Mouse (Mus musculus): ENCODE measurements around the gene Sfmbt2.

Sfmbt2 gene

GRCm38 (mm10) chr2:10372776-10373507 lies 2.6 kb downstream of the Sfmbt2 start:
- peak; percentile 60 for DNase-seq

GRCm38 (mm10) chr2:10373508-10374206 lies 3.3 kb downstream of the Sfmbt2 start:
- peak; percentile 46 for DNase-seq

DNA sequence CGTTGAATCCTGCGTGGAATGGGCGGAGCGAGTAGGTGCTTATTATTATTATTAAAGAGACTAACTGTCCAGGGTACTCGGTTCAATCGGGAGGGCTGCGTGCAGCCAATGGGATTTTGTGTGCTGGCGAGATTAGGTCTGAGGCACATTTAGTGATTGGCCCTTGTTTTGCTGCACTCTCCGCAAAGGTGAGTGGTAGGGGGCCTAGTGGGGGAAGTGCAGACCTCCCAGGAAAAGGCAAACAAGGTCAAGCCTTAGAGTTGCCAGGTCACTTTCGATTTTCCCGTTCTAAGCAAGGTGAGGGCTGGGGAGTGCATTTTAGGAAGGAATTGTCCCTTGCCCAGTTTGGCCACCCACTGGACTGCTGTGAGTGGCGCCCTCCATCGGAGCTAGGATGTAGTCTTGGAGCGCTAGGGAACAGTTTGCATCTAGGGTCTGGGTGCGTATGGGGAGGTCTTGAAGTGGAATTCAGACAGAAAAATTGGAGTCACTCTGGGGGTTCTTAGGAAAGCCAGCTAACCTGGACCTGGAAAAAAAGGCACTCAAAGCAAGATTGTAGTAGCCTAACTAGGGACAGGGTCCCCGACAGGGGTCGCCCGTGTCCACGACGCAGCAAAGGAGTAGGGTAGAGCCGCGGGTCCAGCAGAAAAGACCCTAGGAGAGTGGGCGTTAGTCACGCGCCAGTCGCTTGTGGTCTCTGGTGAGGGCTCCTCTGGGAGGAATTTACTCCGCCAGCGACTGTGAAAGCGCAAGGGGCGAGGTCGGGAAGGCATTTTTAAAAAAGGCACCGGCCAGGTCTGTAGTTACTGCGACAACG lies 4.1 kb downstream of the Sfmbt2 start:
- peak; percentile 81 for DNase-seq

DNA sequence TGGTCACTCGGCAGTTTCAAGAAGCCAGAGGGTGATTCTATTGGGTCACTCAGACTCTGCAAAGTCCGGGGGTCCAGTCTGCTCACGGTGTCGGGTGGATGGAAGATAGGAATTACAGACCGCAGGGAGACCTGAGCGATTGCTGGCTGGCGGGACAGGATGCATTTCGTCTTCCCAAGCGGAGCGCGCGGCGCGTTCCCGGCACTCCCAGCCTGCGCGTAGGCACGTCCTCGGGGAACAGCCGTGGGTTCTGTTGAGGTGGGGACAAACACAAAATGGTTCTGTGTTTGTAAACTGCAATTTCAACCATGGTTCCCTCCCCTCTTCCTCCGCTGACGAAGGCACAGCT lies 4.7 kb downstream of the Sfmbt2 start:
- DNase-seq, result peak; percentile 62

DNA sequence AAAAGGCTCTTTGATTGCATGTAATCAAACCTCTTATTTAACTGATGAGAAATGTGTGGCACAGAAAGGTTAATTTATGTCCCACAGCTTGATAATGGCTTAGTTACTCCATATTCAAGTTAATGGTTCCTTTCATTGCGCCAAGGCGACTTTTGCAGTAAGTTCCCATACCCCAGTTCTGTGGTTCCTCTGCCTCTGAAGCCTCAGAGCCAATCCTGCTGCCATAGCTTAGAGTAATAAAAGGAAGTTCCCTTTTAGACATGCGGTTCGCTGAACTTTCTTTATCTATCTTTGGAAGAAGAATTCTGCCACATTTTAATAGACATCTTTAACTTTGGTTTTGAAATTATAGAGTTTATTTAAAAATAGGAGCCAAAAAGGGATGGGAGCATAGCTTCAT lies 19.7 kb downstream of the Sfmbt2 start:
- no peak for DNase-seq

GRCm38 (mm10) chr2:10390791-10391190 lies 20.5 kb downstream of the Sfmbt2 start:
- no peak for DNase-seq

GRCm38 (mm10) chr2:10395143-10395542 lies 24.8 kb downstream of the Sfmbt2 start:
- DNase-seq, result no peak

GRCm38 (mm10) chr2:10397790-10398189 lies 27.5 kb downstream of the Sfmbt2 start:
- no peak for DNase-seq

DNA sequence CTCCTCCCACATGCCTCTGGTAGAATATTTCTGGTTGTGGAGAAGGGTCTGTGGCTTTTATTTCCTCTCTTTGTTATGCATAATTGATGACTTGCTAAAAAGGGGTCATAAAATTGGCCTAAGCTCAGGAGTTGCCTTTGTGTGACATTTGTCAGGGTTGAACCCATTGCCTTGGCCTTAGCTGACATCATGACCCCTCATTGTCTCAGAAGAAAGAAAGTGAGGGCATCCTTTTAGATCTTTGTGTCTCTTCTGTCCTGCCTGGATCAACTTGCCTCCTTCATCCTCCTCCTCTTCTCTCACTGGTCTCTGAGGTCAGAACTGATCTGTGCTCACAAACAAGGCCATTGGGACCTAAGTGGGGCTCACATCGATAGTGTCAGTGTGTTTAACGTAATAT lies 35.8 kb downstream of the Sfmbt2 start:
- DNase-seq, result peak; percentile 20

GRCm38 (mm10) chr2:10409422-10409821 lies 39.1 kb downstream of the Sfmbt2 start:
- DNase-seq, result no peak

DNA sequence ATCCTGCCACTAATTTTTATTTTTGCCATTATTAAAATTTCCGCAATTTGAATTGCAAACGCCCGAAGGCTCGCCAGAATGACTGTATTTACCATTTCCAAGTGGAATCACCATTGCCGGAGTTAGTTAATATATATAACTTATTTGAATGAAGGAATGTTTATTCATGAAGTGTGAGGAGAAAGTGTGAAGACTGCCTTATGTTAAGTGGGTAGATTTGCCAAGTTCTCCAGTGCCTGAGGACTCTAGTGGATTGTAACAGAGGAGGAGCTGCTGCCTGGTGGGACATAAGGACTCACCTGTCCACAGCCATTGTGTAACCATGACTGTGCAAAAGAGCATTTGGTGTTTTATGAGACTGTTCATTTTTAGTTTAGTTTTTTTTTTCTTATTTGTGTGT lies 39.8 kb downstream of the Sfmbt2 start:
- DNase-seq, result no peak

GRCm38 (mm10) chr2:10420944-10421420 lies 50.7 kb downstream of the Sfmbt2 start:
- DNase-seq, result no peak

- DNase-seq, result no peak
Measured at GRCm38 (mm10) chr2:10437290-10437689, 67.0 kb downstream of the Sfmbt2 start.

GRCm38 (mm10) chr2:10441811-10442210 lies 71.5 kb downstream of the Sfmbt2 start:
- DNase-seq, result no peak

DNA sequence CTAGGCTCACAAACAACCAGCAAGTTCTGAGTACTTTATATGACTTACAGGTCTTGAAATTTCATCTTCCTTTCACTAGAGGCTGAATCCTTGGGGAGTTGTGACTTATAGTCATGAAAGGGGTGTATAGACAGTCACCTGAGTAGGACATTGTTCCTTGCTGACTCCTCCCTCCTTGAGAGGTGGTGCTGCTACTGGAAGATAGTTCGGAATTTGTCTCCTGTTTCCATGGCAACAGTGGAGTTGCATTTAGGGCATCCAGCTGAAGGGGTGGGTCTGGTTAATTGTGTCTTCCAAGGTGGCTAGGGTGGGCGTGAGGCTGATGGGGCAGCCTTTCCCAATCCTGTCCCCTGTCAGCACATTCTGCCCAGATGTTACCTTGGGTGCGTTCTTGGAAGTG lies 83.3 kb downstream of the Sfmbt2 start:
- no peak for DNase-seq

DNA sequence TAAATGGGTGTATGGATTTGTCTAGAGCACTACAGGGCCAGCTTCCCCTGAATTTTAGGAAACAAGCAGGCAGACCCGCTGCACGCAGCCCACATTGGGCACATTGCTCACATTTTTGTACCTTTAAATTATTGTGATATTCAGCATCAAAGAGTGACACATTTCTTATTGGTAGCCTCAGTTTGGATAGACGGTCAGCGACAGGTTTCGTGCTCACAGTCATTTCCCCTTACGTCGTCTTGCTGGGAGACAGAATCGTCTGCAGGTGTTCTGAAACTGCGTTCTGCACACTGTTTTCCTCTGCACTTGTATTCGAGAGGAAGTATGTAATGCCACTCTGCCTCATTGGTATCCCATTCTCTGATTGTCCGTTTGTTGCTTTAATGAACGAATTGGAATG lies 88.0 kb downstream of the Sfmbt2 start:
- DNase-seq, result no peak

DNA sequence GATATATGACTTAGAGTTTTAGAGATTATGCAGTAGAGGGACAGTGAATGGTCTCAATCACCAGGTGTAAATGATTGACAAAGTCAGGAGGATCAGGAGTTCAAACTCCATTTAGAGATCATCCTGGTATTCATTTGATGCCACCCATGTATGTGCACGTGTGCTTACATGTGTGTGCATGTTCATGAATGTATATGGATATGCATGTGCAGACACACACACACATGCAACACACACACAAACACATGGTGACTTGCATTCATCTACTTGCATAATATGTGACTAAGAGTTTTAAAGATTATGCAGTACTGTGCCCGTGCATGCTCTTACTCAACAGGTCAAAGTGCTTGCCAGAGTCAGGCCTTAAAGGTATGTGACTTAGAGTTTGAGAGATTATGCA lies 146.2 kb downstream of the Sfmbt2 start:
- DNase-seq, result no peak

DNA sequence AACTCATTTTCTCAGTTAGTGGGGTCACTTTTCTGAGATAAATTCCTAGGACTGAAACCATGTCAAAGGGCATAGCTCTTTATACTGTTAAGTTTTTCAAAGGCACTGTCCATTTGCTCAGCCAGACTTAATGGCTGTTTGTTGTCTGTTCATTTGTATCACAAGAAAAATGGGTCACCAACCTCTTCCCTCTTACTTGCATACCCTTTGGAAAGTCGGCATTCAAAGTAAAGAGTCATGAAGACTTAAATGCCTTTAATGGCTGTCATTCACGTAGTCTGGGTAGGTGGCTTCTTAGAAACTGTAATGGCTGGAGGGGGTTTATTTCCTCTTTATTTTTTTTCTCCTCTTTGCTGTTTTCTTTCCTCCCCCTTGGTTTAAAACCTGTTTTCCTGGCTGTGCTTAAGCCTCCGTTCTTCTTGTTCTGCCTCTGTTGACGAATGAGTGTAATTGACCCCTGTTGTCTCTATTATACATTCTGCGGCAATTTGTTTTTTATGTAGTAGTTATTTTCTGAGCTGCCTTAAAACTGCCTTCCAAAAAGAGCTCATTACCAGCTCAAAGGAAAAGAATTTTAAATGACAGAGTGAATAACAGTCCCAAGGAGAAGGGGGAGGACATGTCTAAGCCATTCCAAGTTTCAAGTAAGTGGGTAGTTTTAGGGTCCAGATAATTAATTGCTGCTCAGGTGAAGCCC lies 151.6 kb downstream of the Sfmbt2 start:
- no peak for DNase-seq

DNA sequence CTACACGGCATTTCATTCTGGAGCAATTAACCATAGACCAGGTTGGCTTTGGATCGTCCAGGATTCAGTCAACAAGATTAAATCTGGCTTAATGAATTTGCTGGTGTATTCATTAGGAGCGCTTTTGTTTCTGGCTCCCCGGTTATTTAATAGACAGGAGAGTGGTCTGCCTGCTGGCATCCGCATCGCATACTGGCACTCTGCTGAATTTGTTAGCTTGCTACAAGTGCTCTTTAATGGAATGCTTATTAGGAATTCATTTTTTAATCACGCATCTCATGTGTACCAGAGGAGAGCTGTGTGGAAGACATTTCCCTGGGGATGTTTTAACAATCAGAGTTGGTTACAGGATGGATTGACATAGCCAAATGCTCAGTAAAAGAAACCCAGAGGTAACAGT lies 155.3 kb downstream of the Sfmbt2 start:
- DNase-seq, result no peak

- no peak for DNase-seq
Measured at GRCm38 (mm10) chr2:10541762-10542161, 171.5 kb downstream of the Sfmbt2 start.

- DNase-seq, result no peak
Measured at GRCm38 (mm10) chr2:10542388-10542787, 172.1 kb downstream of the Sfmbt2 start.

GRCm38 (mm10) chr2:10558816-10559215 lies 188.5 kb downstream of the Sfmbt2 start:
- DNase-seq, result no peak

GRCm38 (mm10) chr2:10565491-10565890 lies 195.2 kb downstream of the Sfmbt2 start:
- no peak for DNase-seq

All from embryo, embryonic 11 days (tissue).